Mouse (Mus musculus) CH12F3 (cell line): ENCODE measurements around the gene Syndig1l.

Source experiments
- in situ Hi-C: fragments of 300-500 bp; cut with MboI; formaldehyde crosslinking; loops from 2 replicates; pipeline ENCODE4 v1.14.3; 2020; ENCODE audit warnings: low sequenced_read_pairs

Syndig1l gene

DNA sequence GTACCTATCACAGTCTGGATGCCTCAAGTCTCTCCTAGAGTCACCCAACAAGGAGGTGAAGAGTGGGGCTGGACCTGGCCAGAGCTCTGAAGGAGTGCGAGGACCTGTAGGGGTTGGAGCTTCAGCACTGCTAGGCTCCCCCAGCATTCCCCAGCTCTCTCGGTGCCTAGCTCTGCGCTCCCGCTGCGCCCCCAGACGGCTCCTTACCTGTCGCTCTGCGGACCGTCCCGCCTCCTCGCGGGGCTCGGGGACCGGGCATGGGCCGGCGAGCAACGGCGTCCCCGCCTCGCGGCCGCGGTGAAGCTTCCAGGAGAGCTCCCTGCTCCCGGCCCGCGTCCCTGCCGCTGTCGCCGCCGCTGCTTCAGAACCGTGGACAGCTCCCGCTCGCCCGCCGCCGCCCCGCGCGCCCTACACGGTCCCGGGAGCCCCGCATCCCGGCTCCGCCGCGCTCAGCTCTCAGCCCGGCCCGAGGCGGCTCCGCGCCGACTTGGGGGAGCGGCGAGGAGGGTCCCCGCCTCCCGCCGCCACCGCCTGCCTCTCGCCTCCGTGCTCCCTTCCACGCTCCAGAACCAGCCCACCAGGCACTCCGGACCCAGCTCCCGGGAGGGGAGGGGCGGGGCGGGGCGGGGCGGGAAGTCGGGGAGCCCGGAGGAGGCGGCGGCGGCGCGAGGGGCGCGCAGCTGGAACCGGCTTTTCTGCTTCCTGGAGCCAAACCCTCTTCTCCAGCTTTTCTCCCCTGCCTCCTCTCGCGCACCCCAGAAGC lies at the start of gene Syndig1l:
Syndig1l (minus strand) TSS at position 513 of the 763 bp plus-strand sequence.
- in situ Hi-C loops: no loop called here

DNA sequence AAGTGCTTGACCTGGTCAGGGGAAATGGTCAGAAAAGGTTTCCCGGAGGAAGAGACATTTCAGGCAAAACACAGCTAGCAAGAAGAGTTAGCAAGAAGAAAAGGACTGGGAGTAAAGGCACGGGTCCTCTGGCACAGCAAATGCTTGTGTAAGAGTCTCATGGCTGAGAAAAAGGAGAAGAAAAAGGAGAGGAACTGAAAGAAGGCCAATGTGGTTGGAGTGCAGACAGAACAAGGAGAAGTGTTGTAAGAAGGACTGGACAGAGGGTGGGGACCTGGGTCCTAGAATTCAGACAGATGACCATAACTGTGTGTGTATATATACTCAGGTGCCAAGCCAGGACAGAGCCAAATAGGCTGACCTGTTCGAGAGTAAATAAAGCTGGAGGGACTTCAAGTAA lies 49.5 kb upstream of the Syndig1l start:
- in situ Hi-C loops: no loop called here

DNA sequence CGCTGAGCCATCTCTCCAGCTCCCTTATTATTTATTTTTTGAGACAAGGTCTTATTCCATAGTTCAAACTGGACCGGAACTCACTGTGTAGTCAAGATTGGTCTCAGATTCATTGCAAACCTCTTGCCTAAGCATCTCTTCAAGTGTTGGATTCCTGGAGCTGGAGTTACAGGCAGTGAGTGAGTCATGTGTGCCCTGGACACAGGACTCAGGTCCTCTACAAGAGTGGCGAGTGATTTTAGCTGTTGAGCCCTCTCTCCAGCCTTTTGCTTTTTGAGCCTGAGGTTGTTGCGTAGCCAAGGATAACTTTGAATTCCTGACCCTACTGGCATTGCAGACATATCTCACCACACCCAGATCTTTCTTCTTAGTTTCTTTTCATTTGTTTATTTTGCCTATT lies 47.1 kb upstream of the Syndig1l start:
- in situ Hi-C loops: no loop called here

DNA sequence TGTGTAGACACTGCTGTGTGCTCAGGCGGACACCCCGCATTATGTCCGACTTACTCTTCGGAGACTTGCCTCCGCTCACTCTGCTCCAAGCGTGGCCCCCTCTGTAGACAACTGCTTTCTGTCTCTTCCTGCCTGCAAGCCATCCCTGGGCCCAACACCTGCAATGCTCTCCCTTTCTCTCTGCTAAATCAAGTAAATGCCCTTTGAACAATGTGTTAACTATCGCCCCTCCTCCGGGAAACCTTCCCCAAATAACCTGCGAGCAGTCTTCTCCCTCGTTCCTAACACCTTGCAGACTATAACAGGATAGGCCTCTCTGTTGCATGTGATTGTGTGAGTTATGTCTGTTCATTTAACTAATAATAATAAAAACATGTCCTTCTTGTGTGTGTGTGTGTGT lies 44.9 kb upstream of the Syndig1l start:
- in situ Hi-C loops: no loop called here

DNA sequence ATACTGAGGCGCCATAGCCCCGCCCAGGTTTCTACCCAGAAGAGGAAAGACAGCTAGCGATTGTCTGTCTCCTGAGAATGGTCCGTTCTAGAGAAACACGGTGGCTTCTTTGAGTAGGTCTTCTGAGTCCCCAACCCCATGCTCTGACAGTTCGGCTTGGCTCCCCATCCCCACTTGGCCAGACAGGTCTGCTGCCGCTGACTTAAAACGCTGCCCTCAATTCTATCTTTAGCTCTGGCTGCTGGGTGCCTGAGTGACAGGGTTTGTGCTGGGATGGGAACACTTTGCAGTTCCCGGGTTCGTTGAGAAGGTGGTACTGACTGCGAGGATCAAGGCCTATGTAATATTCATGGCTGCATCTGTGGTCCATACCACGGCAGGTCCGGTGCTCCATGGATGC lies 34.7 kb upstream of the Syndig1l start:
- in situ Hi-C loops: no loop called here

DNA sequence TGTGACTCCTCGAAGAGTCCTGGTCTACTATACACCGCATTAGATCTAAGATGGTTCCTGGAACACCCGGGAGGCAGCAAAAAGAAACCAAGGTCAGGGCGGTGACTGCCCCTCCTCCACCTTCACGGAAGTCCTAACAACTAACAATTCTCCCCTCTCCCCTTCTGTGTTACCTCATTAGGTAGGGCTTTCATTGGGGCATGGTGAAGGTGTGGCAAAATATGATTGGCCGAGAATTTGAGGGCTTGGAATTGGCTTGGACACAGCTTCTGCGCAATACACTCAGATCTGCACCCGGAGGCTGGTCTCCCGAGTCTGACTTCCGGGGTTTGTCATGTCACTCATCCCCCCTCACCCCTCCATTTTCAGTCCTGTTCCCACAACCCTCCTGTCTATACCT lies 29.8 kb upstream of the Syndig1l start:
- in situ Hi-C loops: no loop called here

DNA sequence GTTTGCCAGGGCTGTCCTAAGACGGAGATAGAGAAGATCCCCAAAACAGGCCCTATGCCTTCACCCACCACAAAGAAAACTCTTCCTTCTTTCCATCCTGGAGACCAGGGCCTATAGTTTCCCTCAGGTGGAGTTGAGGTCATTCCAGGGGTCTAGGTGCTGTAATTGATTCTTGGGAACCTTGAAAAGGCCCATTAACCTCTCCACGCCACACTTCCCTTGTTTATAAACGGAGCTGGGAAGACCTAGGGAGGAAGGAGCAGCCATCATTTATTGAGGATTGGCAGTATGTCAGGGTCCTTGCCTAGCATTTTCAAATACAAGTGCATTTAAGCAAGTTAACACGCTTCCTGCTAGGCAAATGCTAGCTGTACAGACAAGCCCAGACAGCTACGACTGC lies 28.8 kb upstream of the Syndig1l start:
- in situ Hi-C loops: no loop called here

DNA sequence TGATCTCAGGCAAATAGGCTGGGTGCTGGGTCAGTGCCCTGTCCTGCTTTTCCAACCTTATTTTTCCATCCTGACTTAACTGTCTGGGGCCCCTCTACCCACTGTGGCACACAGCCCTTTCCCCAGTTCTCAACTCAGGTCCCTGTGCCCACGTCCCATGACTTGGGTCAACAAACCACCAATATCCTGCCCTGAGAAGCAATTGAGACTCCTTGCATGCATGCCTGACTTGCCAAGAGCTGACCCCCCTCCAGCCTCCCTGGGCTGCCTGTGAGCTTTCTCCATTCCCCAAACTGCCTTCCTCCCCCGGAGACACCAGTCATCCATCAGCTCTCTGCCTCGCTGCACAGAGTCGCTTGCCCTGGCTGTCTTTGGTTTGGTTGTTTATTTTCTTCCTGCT lies 28.4 kb upstream of the Syndig1l start:
- in situ Hi-C loops: no loop called here

DNA sequence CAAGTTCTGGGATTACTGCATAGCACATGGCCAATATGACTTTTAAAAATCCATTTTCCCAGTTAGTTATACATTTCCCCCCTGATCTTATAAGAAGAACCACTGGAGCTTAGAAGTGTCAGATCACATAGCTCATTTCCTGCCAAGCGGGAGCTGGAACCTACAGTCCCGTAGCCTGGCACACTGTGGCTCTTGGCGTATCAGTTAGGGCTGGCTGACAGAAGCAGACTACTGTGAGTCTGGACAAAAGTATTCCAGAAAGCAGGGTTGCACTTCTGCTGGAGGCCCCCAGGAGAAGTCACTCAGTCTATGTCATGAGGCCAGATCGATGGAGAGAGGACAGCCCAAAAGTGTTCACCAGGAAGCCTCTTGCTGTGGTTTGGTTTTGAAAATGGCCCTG lies 27.8 kb upstream of the Syndig1l start:
- in situ Hi-C loops: no loop called here

DNA sequence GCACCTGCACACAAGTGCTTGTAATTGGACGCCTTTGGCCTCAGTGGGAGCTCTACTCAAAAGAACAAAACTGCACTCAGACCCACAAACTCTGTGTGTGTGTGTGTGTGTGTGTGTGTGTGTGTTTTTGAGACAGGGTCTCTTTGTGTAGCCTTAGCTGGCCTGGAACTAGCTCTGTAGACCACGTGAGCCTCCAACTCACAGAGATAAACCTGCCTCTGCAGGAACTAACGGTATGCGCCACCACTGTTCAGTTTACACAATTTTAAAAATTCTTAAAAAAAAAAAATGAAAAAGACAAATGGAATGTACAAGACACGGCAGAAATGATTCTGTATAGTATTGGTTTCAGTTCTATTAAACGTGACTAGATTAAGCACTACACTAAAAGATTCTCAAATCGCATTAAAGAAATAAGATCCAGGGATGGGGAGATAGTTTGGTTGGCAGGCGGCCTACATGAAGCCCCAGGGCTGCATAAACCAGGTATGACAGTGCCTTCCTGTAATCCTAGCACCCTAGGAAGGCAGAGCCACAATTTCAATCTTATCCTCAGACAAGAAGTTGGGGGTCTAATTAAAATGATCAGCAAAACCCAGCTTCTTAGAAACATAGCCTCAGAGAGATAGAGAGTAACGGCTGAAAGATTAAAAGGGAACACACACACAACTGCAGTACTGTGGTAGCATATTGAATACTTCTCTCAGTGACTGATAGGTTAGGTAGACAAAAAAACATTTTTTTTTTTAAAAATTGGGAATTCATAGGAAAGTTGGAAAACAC lies 20.0 kb upstream of the Syndig1l start:
- in situ Hi-C loops: no loop called here

DNA sequence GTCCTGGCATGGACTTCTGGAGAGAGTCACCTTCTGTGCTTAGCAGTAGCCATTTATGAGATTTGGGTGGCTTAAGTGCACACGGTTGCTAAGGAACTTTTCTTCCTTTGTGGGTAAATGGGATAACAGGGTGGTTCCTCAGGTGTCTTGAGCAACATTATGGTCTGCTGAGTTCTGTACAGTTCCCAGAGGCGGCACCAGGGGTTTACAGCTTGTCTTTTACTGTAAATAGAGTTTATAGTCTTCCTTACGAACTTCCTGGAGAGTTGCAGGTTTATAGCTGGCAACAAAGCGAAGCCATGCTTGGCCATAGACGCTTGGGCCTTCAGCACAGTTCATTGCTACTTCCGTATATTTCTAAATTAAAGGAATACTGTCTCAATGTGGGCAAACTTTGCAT lies 15.9 kb upstream of the Syndig1l start:
- in situ Hi-C loops: no loop called here

DNA sequence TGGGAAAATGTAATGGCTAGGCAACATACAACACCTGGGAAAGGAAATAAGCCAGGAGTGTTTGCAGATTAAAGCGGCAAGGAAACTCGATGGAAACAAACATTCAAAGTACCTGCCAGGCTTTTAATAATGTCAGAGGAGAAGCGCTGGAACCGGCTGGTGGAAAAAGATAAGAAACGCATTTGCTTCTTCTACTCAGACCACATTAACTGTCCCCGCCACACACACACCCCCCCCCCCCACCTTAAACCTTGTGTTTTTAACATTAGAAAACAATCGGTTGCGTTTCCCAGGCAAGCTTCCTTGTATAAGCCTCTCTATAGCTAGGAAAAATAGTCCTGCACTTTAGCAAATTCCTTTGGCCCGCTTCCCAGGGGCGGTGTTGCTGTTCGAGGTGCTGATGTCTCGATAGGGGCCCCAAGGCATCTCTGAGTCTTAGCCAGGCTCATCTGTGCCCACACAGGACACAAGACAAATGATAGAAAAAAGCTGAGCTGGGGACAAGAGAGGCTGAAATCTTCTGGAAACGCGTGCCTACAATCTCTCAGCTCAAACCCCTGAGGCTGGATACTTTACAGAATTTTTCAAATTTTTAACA lies 11.3 kb upstream of the Syndig1l start:
- in situ Hi-C loops: no loop called here

DNA sequence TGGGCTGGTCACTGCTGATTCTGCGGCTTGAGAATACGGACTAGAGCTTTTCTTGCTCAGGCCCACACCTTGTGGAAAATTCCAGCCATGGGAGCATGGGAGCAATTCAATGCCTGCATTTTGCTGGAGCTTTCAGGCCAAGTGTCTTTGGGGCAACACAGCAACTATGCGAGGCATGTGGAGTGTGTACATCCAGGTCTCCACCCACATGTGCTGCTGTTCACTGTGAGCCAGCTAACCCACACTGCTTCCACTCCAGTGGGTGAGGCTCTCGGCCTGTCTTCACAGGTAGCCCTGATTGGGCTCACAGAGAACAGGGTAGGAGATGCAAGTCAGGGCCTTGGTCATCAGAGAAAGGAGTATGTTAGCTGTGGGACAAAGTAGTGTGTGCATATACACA lies 9.2 kb upstream of the Syndig1l start:
- in situ Hi-C loops: no loop called here

DNA sequence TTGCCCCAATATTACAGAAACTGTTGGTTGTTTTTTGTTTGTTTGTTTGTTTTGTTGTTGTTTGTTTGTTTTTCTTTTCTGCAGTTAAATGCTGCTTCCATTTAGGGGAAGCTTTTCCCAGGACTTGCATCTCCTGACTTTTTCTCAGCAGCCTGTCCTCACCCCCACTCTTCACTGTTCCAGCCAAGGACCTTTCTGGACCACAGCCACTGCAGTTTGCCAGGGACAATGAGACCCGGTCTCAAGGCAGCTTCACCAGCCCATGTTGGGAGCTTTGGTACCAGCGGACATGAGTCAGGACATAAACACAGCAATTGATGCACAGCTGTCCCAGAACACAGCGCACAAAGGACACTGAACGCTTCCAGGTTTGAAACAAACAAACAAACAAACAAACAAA lies 8.3 kb upstream of the Syndig1l start:
- in situ Hi-C loops: no loop called here

DNA sequence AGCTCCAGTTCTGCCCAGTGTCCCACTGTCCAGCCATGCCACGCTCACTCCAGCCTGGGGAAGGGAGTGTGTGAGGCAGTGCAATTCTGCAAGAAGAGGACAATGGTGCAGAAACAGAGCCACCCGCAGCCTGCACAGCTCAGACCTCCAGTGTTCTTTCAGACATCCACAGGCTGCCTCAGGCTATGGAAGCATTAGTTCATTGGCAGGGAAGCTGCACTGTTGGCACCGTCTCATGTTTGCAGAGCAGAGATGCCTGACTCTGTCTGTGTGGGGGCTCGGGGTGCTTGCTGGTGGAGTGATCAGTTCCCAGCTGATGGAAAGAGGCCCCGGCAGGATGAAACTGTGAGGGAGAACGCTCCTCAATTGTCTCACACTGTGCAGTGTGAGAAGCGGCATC lies 4.0 kb upstream of the Syndig1l start:
- in situ Hi-C loops: no loop called here

DNA sequence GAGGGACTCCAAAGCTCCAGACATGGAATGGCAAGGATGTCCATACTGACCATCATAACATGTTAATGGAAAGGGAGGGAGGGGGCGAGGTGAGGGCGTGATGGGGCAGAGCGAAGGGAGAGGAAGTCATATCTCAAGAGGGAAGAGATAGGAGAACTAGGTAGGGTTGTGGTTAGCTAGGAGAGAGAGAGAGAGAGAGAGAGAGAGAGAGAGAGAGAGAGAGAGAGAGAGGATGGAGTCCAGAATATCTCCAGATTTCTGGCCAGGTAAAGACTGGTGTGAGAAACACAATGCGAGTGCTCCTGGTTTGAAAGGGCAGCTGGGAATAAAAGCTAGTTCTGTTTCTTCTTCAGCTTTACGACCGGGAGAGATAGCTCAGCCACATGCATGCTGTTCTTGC lies 6.5 kb downstream of the Syndig1l start:
- in situ Hi-C loops: no loop called here

DNA sequence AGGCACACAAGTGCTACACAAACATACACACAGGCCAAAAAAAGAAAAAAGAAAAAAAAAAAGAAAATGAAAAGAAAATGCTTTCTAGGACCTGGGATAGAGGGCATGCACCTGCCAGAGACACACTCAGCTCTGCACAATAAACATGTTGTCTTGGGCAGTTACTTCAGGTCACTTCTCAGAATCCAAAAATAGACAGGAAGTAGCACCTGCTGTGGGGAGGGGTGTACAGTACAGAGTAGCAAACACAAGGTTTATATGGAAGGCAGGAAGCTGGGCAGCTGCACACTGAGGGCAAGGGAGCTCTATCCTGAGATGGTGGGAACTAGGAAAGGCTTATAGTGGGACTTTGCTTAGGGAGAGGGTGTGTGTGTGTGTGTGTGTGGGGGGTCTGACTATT lies 7.3 kb downstream of the Syndig1l start:
- in situ Hi-C loops: no loop called here

DNA sequence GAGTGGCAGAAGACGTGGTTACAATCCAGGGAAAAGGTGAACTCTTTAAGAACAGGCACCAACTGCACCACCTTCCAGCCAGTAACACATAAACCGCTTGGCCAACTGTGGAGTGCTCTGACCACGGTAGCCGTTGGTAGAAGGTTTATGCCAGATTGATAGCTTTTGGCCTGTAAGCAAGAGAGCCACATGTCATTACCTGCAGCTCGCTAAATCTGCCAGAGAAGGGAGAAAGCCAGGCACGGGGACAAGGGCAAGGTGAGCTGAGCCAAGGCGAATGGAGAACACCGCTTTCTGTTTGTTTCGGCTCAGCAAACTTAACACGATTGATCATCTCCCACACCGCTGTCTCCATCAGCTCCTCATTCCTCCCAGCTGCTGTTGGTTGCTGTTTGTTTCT lies 9.6 kb downstream of the Syndig1l start:
- in situ Hi-C loops: no loop called here

DNA sequence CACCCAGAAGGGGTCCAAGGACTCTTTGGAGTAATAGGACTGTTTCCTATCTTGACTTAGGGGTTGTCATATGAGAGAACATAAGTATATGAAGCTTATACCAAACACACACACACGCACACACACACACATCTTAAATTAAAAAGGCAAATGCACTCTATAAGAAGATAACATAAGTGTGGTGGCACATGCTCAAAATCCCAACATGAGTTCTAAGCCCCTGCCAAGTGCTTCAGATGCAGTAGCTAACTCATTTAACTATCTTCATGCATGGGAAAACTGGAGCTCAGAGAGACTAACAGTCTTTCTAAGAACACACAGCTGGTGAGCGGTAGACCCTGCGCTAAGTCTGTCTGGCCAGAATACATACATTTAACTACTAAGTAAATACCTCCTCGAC lies 11.1 kb downstream of the Syndig1l start:
- in situ Hi-C loops: no loop called here

DNA sequence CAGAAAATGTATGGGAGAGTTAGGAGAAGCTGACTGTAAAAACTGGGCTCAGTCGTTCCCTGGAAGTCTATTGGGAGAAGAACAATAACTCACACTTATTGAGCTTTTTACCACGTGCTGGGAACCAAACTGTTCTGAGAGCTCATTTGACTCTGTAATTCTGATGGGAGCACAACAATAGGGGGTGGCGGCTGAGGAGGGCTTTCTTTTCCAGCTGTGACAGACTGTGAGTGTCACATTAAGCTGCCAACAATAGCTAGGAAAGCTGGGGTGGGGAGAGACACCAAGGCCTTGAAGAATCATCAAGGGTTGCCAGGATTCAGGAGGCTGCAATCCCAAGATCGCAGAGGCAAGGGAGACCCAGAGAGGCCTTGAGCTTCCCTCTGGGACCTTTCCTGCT lies 12.5 kb downstream of the Syndig1l start:
- in situ Hi-C loops: no loop called here

DNA sequence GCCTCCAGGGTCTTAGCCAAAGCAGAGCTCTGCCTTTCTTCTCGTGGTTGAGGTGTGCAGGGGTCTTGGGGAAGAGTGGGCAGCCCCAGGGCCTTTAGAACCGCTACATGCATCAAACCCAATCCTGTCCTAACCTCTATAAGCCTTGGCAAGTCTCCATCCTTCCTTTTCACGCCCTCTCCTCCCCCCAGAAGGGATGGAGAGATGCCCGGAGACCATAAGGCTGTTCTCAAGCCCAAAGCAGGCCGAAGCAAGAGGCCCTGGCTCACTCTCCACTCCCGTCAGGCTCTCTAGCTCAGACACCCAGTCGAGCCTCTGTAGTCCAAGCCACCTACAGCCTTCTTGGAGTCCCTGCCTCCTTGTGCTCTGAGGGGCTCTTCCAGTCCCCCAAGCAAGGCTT lies 14.1 kb downstream of the Syndig1l start:
- in situ Hi-C loops: no loop called here

DNA sequence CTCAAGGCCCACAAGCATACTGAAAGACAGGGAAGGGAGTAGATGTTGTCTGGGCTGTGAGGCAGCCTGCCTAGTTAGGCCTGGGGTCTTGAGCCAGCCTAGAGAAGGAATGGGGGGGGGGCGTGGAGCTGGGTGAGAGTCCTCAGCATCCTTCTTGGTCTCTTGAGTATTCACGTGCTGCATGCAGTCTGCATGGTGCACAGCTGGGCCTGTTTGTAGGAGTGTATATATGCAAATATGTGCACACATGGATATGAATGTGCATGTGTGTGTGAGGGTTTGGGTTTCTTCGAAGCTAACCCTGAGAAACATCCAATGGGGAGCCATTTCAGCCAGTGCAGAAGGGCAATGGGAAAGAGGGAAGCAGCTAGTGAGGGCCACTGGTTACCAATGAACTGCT lies 22.6 kb downstream of the Syndig1l start:
- in situ Hi-C loops: no loop called here
